Mouse (Mus musculus) midbrain, embryonic 16.5 days (tissue): ENCODE results near the gene C2cd5. TPM values are rescaled to one million over a fixed set of nuclear protein-coding genes. Genes with fewer than 3 reads are reported as not detected.
"Not testable (repeated sequence)": the region's sequence is repeated elsewhere in the genome, so short reads cannot be mapped to it uniquely, and the experiment has no call there.

ENCODE experiments used
- ATAC-seq: fragments of 200-750 bp; cut with Nextera tagmentation; 2 replicates; pipeline ENCODE4 v1.8.0; 2017; ENCODE audit warnings: moderate TSS enrichment
- H3K27ac ChIP-seq: fragments of 300-500 bp; sonication (generic); 2 replicates; pipeline ENCODE4 v1.5.1; 2014; ENCODE audit warnings: mild to moderate bottlenecking, low read length, mixed read lengths
- H3K27me3 ChIP-seq: fragments of 300-500 bp; sonication (generic); 2 replicates; pipeline ENCODE4 v1.6.1; 2014; ENCODE audit warnings: low read depth, low read length, mixed read lengths; ENCODE audit not compliant: control insufficient read depth, insufficient read depth
- H3K36me3 ChIP-seq: fragments of 300-500 bp; sonication (generic); 2 replicates; pipeline ENCODE4 v1.6.1; 2014; ENCODE audit warnings: mild to moderate bottlenecking, low read length, moderate library complexity, mixed read lengths; ENCODE audit not compliant: control insufficient read depth, insufficient read depth
- H3K4me1 ChIP-seq: fragments of 300-500 bp; sonication (generic); 2 replicates; pipeline ENCODE4 v1.6.1; 2014; ENCODE audit warnings: mild to moderate bottlenecking, low read length, mixed read lengths; ENCODE audit not compliant: control insufficient read depth, insufficient read depth
- H3K4me2 ChIP-seq: fragments of 300-500 bp; sonication (generic); 2 replicates; pipeline ENCODE4 v1.6.1; 2014; ENCODE audit warnings: mild to moderate bottlenecking, low read length, mixed read lengths
- H3K4me3 ChIP-seq: fragments of 300-500 bp; sonication (generic); 2 replicates; pipeline ENCODE4 v1.5.1; 2014; ENCODE audit warnings: low read depth, mild to moderate bottlenecking, low read length, moderate library complexity, mixed read lengths
- H3K9ac ChIP-seq: fragments of 300-500 bp; sonication (generic); 2 replicates; pipeline ENCODE4 v1.6.1; 2014; ENCODE audit warnings: low read depth, low read length, mixed read lengths
- H3K9me3 ChIP-seq: fragments of 300-500 bp; sonication (generic); replicated peaks from 2 replicates; pipeline ENCODE4 v1.6.1; 2014; ENCODE audit warnings: mild to moderate bottlenecking, low read length, mixed read lengths; ENCODE audit not compliant: control insufficient read depth, poor library complexity, severe bottlenecking
- WGBS: fragments of 180-500 bp; shearing (Covaris S2); extraction: QIAGEN DNeasy Blood & Tissue Kit; methylation state at CpG from one replicate; pipeline ENCODE4 v1.1.7; 2014; 5-methylcytosine and 5-hydroxymethylcytosine counted together
- polyA plus RNA-seq: library from polyadenylated mRNA; unstranded; fragments of >200 nt; fragmentation: Nextera tagmentation; extraction: Ambion mirVana; gene quantifications from 2 replicates; pipeline ENCODE4 v1.2.1, GENCODE M21; 2015

The C2cd5 gene
- polyA plus RNA-seq, 1 experiment from 2014 or later = 43.2 TPM

DNA sequence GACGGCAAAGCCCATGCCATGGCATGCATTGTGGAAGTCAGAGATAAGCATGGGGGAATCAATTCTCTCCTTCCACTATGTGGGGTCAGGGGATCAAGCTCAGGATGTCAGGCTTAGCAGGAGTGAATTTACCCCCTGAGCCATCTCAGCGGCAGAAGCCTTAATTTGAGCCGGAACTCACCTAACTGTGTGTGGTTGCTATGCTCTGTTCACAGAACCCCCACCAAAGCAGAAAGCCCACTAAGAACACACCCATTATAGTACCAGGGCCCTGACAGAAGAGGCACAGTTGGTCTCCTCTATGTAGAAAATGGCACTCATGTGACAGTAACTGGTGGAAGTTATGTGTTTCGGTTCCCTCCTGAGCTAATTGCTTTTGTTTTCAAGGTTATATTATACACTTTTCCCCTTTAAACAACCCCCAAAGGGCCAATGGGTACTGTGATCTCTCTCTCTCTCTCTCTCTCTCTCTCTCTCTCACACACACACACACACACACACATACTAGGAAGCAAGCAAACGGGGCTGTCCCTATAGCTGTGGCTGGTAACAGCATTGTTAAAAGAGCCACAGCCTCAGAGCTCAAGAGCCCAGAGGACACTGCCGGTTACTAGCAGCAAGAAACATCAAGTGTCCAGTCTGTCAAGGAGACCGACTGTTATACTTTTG is 108.4 kb downstream of the C2cd5 start:
- Histone ChIP-seq H3K27me3 (no peaks in the 10 kb centered on the region), H3K9me3 (no peaks in the 10 kb centered on the region), H3K27ac (no peak overlapping the region), H3K4me2 (no peak overlapping the region), H3K9ac (no peak overlapping the region), H3K36me3 (no peaks in the 10 kb centered on the region), H3K4me1 (peaks cover 22% of the 10 kb centered on the region), H3K4me3 (no peak overlapping the region)
- 27% methylated on average over 7 of the region's 7 CpGs for WGBS
- peak; percentile 27; the same call in 1 of the 2 replicates for ATAC-seq

- Histone ChIP-seq H3K27ac (no peak overlapping the region), H3K9ac (no peak overlapping the region), H3K4me2 (no peak overlapping the region), H3K27me3 (no peaks in the 10 kb centered on the region), H3K9me3 (no peaks in the 10 kb centered on the region), H3K36me3 (no peaks in the 10 kb centered on the region), H3K4me1 (peaks cover 22% of the 10 kb centered on the region), H3K4me3 (no peak overlapping the region)
- no peak for ATAC-seq
- 82% methylated on average over 9 of the region's 9 CpGs for WGBS
These were observed 109.4 kb downstream of the C2cd5 start for GRCm38 (mm10) chr6:142990516-142990915.

DNA sequence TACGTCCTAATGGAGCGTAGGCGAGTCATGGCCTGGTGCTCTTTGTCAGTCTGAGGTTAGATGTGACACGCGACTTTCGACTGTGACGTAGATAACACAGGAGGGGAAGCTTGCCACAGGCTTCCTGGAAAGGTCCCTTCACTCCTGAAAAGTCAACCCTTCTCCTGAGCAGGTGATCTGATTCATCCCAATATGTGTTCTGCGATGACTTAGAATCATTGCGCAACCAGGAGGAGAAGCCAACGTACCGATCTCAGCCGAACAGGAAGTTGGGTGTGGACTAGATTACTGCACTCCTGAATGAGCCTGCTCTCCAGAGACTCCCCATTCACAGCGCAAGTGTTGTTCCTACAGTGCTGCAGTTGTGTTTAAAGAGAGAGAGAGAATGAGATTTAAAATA is 110.4 kb downstream of the C2cd5 start:
- H3K27ac ChIP-seq = no peak overlapping the region
- no peak for ATAC-seq
- H3K9me3 ChIP-seq = no peaks in the 10 kb centered on the region
- no peak overlapping the region for H3K9ac ChIP-seq
- H3K4me1 ChIP-seq = peaks cover 16% of the 10 kb centered on the region
- H3K36me3 ChIP-seq = no peaks in the 10 kb centered on the region
- H3K4me2 ChIP-seq = no peak overlapping the region
- H3K4me3 ChIP-seq = no peak overlapping the region
- H3K27me3 ChIP-seq = no peaks in the 10 kb centered on the region
- WGBS = 95% methylated on average over 13 of the region's 13 CpGs

GRCm38 (mm10) chr6:142988753-142989152 is 111.2 kb downstream of the C2cd5 start:
- no peak for ATAC-seq
- Histone ChIP-seq H3K9ac (no peak overlapping the region), H3K4me1 (peaks cover 11% of the 10 kb centered on the region; the same call in 1 of the 2 replicates), H3K36me3 (no peaks in the 10 kb centered on the region), H3K27me3 (no peaks in the 10 kb centered on the region), H3K4me3 (no peak overlapping the region), H3K4me2 (no peak overlapping the region), H3K9me3 (no peaks in the 10 kb centered on the region), H3K27ac (no peak overlapping the region)
- 26% methylated on average over 10 of the region's 10 CpGs for WGBS

GRCm38 (mm10) chr6:142988231-142988630 is 111.7 kb downstream of the C2cd5 start:
- no peaks in the 10 kb centered on the region for H3K9me3 ChIP-seq
- H3K4me2 ChIP-seq = no peak overlapping the region
- no peak overlapping the region for H3K9ac ChIP-seq
- ATAC-seq = no peak
- H3K4me3 ChIP-seq = no peak overlapping the region
- peaks cover 8% of the 10 kb centered on the region; the same call in 1 of the 2 replicates for H3K4me1 ChIP-seq
- 77% methylated on average over 6 of the region's 6 CpGs for WGBS
- no peaks in the 10 kb centered on the region for H3K27me3 ChIP-seq
- no peaks in the 10 kb centered on the region for H3K36me3 ChIP-seq
- H3K27ac ChIP-seq = no peak overlapping the region

DNA sequence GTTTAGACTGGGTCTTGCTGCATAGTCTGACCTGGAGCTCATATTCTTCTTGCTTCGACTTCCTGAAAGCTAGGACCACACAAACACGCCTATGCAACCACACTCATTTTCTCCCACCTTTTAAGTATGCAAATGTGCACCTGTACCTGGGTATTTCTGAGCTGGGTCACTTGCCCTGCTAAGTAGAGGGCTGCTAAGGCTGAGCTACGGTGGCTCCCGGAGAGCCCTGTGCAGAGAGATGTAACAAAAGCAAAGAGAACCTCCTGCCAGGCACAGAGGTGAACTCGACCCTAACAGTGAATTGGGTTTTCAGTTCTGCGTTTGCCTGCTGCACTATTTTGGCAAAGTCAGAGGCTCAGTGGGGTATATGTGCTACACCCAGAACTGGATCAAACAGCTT is 112.3 kb downstream of the C2cd5 start:
- WGBS = 59% methylated on average over 6 of the region's 6 CpGs
- ATAC-seq = no peak

GRCm38 (mm10) chr6:142986706-142987105 is 113.2 kb downstream of the C2cd5 start:
- not testable (repeated sequence) for H3K9me3 ChIP-seq, H3K4me3 ChIP-seq, ATAC-seq, H3K9ac ChIP-seq, H3K4me1 ChIP-seq, H3K27ac ChIP-seq, H3K4me2 ChIP-seq, H3K36me3 ChIP-seq, H3K27me3 ChIP-seq
- 93% methylated on average over 9 of the region's 9 CpGs for WGBS

More for the DNA sequence above, 112.3 kb downstream of the C2cd5 start:
- no peaks in the 10 kb centered on the region for H3K9me3 ChIP-seq
- no peak overlapping the region for H3K27ac ChIP-seq
- H3K27me3 ChIP-seq = no peaks in the 10 kb centered on the region
- no peaks in the 10 kb centered on the region for H3K36me3 ChIP-seq
- no peak overlapping the region for H3K9ac ChIP-seq
- no peak overlapping the region for H3K4me3 ChIP-seq
- peaks cover 8% of the 10 kb centered on the region; the same call in 1 of the 2 replicates for H3K4me1 ChIP-seq
- no peak overlapping the region for H3K4me2 ChIP-seq

- H3K9me3 ChIP-seq, H3K9ac ChIP-seq, H3K4me2 ChIP-seq, H3K4me3 ChIP-seq, H3K36me3 ChIP-seq, H3K4me1 ChIP-seq, H3K27me3 ChIP-seq, ATAC-seq, H3K27ac ChIP-seq: not testable (repeated sequence)
- 94% methylated on average over 9 of the region's 9 CpGs for WGBS
These were observed 114.2 kb downstream of the C2cd5 start for GRCm38 (mm10) chr6:142985561-142986238.
